Mouse (Mus musculus): ENCODE results near the gene Srebf2. TPM values are rescaled to one million over a fixed set of nuclear protein-coding genes. Genes with fewer than 3 reads are reported as not detected.

Srebf2 gene
- total and polyA plus RNA-seq, 3 experiments = 22.4 to 45.3 (median 24.2) TPM

DNA sequence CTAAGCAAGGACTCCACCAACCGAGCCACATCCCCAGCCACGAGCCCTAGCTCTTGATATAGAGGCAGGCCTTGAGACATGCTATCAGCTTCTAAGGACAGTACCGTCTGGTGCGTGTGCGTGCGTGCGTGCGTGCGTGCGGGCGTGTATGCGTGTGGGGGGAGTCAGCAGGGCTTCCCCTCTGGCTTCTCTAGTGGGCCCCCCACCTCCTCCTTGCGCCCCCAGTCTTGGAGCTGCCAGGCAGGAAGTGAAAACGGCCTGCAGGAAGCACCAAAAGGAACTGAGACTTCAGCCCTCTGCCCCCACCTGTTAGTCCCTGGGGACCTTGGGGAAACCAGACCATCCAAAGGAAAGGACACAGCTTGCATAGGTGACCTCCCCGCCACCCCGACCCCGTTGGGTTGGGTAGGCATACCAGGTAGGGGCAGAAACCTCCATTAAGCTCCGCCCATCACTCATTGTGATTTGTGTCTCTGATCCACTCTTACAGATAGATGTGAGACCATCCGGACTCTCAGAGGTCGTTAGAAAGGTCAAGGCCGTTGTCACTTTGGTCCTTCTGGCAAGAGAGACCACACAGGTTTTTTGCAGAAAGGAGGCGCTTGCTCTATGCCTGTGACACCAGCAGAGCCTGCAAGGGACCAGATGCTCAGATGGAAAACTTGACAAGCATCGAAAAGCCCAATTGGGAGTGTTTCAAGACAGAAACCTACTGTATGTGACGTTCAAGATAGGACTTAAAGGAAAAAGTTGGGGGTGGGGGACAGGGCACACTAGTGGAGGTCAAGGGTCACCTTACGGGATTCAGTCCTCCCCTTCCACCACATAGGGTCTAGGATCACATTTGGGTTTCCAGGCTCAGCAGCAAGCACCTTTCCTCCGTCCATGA, 72.0 kb downstream of the Srebf2 start:
- 48% methylated on average over 26 of the region's 26 CpGs for WGBS
- Histone ChIP-seq H3K4me3 (no peak overlapping the region), H3K27ac (no peak overlapping the region), H3K79me2 (replicated peaks; ENCODE audit: control insufficient read depth, insufficient read depth, low read length) (no peaks in the 10 kb centered on the region), H3K4me1 (ENCODE audit: control insufficient read depth, insufficient read depth, low read length) (no peaks in the 10 kb centered on the region), H3K36me3 (ENCODE audit: control insufficient read depth, insufficient read depth, low read length) (no peaks in the 10 kb centered on the region), H3K9ac (ENCODE audit: low read depth, low read length) (no peak overlapping the region), H3K27me3 (ENCODE audit: control insufficient read depth, insufficient read depth, low read length) (peaks cover 3% of the 10 kb centered on the region; the same call in 1 of the 2 replicates)
- no peak for TF ChIP-seq POLR2A (IDR thresholded peaks at IDR 0.05; ENCODE audit: insufficient read depth, low read depth, low read length)
- no peak for TF ChIP-seq CTCF (IDR thresholded peaks at IDR 0.05)
- no peak for TF ChIP-seq EP300 (IDR thresholded peaks at IDR 0.05; ENCODE audit: insufficient read depth, low read depth, low read length)
- DNase-seq = peak in 1 of 2 experiments; percentile 62
- intact Hi-C loops (cut with DNase I) = no loop called here

DNA sequence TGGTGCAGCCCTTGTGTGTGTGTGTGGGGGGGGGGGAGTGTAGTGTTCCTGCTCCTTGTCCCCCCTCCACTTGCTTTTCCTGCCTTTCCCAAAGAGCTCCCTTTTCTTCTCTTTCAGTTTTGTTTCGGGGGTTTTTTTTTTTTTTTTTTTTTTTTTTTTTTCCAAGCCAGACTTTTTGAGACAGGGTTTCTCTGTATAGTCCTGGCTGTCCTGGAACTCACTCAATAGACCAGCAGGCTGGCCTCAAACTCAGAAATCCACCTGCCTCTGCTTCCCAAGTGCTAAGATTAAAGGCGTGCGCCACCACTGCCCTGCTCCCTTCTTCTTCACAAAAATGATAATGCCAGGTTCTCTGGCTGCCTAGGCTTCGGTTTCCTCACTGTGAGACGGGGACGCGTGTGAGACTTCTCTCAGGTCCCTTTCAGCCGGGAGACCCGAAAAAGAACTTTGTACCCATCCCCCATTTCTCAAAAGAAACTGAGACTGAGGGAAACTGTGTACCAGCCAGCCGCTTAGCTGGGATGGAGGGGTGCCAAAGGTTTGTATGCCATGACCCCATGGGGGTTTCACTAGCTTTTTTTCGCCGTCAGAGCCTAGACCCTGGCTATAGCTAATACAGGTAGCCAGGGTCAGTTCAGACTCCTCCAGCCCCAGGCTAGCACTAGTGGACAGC, 73.2 kb downstream of the Srebf2 start:
- no peak for TF ChIP-seq CTCF (IDR thresholded peaks at IDR 0.05)
- no peak for TF ChIP-seq EP300 (IDR thresholded peaks at IDR 0.05; ENCODE audit: insufficient read depth, low read depth, low read length)
- TF ChIP-seq POLR2A (IDR thresholded peaks at IDR 0.05; ENCODE audit: insufficient read depth, low read depth, low read length) = no peak
- DNase-seq = no peak
- Histone ChIP-seq H3K4me3 (no peak overlapping the region), H3K9ac (ENCODE audit: low read depth, low read length) (no peak overlapping the region), H3K36me3 (ENCODE audit: control insufficient read depth, insufficient read depth, low read length) (no peaks in the 10 kb centered on the region), H3K79me2 (replicated peaks; ENCODE audit: control insufficient read depth, insufficient read depth, low read length) (no peaks in the 10 kb centered on the region), H3K4me1 (ENCODE audit: control insufficient read depth, insufficient read depth, low read length) (no peaks in the 10 kb centered on the region), H3K27ac (no peak overlapping the region), H3K27me3 (ENCODE audit: control insufficient read depth, insufficient read depth, low read length) (peaks cover 7% of the 10 kb centered on the region; the same call in 1 of the 2 replicates)
- intact Hi-C loops (cut with DNase I) = no loop called here
- 73% methylated on average over 12 of the region's 12 CpGs for WGBS

DNA sequence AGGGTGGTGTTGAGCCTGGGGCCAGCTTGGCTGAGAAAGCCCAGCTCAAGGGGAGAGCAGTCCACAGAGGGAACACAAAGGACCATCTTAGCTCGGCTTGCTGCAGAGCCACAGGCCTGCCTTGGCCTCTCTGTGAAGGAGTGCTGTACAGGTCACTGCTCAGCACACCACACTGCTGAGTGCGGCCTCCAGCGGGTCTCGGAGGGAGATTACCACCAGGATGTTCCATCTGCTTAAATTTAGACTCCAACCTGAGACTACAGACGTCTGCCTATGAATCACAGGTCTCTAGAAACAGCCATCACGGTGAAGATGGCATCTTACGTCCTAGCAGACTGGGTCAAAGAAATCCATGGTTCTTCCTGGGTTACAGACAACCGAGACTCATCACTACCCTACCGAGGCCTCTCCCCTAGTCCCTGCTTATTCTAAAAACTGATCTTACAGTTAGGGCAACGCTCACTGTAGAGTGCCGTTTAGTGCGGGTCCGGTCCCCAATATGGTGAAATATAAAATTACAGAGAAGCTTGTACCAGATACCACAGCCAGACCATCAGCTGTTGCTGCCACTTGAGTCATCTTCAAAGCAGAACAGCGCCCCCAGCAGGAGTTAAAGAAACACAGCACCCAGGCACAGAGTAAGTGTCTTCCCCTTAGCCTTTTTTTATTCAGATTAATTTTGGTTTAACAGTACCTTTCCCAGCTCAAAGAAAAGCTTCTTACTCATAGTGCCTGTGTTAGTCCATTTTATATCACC, 74.3 kb downstream of the Srebf2 start:
- Histone ChIP-seq H3K4me3 (no peak overlapping the region), H3K9ac (ENCODE audit: low read depth, low read length) (no peak overlapping the region), H3K36me3 (ENCODE audit: control insufficient read depth, insufficient read depth, low read length) (no peaks in the 10 kb centered on the region), H3K27me3 (ENCODE audit: control insufficient read depth, insufficient read depth, low read length) (peaks cover 7% of the 10 kb centered on the region; the same call in 1 of the 2 replicates), H3K4me1 (ENCODE audit: control insufficient read depth, insufficient read depth, low read length) (no peaks in the 10 kb centered on the region), H3K27ac (no peak overlapping the region), H3K79me2 (replicated peaks; ENCODE audit: control insufficient read depth, insufficient read depth, low read length) (no peaks in the 10 kb centered on the region)
- intact Hi-C loops (cut with DNase I) = no loop called here
- DNase-seq = no peak
- TF ChIP-seq CTCF (IDR thresholded peaks at IDR 0.05) = no peak
- no peak for TF ChIP-seq EP300 (IDR thresholded peaks at IDR 0.05; ENCODE audit: insufficient read depth, low read depth, low read length)
- TF ChIP-seq POLR2A (IDR thresholded peaks at IDR 0.05; ENCODE audit: insufficient read depth, low read depth, low read length) = no peak
- 75% methylated on average over 14 of the region's 14 CpGs for WGBS

DNA sequence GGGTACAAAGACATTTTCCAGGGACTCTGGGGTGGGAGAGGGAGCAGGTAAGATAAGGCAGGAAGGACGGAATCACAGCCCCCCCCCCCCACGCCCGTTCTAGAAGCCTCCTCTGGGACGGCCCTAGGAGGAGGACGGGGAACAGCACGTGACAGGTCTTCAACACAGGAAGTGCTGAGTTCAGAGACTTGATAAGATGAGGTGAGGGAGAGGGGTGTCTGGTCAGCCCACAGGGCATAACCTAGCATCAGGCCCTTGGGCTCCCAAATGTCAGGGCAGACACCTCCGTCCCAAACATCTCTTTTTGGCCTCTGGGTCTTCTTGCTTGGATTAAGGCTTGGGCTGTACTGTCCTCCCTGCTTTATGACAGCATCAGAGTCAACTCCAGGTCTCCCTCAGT, 76.3 kb downstream of the Srebf2 start:
- no peaks in the 10 kb centered on the region for H3K79me2 ChIP-seq (replicated peaks; ENCODE audit: control insufficient read depth, insufficient read depth, low read length)
- H3K27me3 ChIP-seq (ENCODE audit: control insufficient read depth, insufficient read depth, low read length) = peaks cover 5% of the 10 kb centered on the region; the same call in 1 of the 2 replicates
- no peak overlapping the region for H3K27ac ChIP-seq
- H3K9ac ChIP-seq (ENCODE audit: low read depth, low read length) = no peak overlapping the region
- H3K4me1 ChIP-seq (ENCODE audit: control insufficient read depth, insufficient read depth, low read length) = no peaks in the 10 kb centered on the region
- H3K4me3 ChIP-seq = no peak overlapping the region
- intact Hi-C loops (cut with DNase I) = no loop called here
- WGBS = 27% methylated on average over 6 of the region's 7 CpGs
- no peaks in the 10 kb centered on the region for H3K36me3 ChIP-seq (ENCODE audit: control insufficient read depth, insufficient read depth, low read length)
- TF ChIP-seq EP300 (IDR thresholded peaks at IDR 0.05; ENCODE audit: insufficient read depth, low read depth, low read length) (no peak), POLR2A (IDR thresholded peaks at IDR 0.05; ENCODE audit: insufficient read depth, low read depth, low read length) (no peak), CTCF (IDR thresholded peaks at IDR 0.05) (no peak)
- no peak for DNase-seq

DNA sequence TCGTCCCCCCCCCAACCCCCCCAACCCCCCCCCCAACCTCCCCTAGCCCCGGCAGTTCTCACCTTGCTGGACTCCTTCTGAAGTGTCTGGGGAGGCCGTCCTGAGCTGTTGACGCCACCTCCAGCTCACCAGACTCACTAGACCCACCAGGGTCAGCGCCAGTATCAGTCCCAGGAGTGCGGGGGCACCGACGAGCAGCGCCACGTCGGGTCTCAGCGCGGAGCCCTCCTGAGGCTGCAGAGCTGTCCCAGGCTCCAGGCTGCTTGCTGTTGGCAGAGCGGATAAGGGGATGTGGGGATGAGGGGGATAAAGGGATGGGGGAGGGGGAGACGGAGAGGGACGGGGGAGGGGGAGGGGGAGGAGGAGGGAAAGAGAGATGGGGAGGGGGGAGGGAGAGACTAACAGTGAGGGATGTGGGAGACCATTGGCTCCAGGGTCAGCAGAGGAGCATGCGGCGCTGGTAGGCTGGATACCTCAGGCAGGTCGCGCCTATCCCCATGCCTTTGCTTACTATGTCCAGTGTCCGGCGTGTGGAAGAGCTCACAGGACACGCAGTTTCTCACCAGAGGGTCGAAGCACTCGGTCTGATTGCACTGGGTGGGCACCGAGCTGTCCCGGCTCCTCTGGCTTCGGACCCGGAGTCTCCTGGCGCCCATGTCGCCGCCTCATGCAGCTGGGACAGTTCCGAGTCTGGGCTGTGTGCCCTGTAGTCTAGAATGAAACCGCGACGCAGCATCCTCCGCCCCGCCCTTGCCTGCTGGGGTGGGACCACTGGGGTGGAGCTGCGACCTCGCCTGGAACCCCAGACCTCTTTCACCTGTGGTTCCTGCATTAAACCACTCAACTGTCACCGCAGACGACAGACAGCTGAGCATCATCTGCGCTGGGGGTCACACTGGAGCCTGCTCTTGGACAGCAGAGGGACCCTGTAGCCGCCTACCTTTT, 76.9 kb downstream of the Srebf2 start, which contains the start of gene Tnfrsf13c:
Tnfrsf13c (minus strand) TSS at position 713 of the 945 bp plus-strand sequence.
- Histone ChIP-seq H3K79me2 (replicated peaks; ENCODE audit: control insufficient read depth, insufficient read depth, low read length) (no peaks in the 10 kb centered on the region), H3K4me3 (peak within 1 kb of the TSS; percentile 24; the same call in 1 of the 2 replicates), H3K9ac (ENCODE audit: low read depth, low read length) (peak within 1 kb of the TSS; percentile 17; the same call in 1 of the 2 replicates), H3K4me1 (ENCODE audit: control insufficient read depth, insufficient read depth, low read length) (no peaks in the 10 kb centered on the region), H3K27me3 (ENCODE audit: control insufficient read depth, insufficient read depth, low read length) (peaks cover 5% of the 10 kb centered on the region; the same call in 1 of the 2 replicates), H3K27ac (no peak within 1 kb of the TSS), H3K36me3 (ENCODE audit: control insufficient read depth, insufficient read depth, low read length) (no peaks in the 10 kb centered on the region)
- WGBS = 1% methylated on average over 44 of the region's 44 CpGs
- peak; percentile 53 to 75 for DNase-seq
- TF ChIP-seq EP300 (IDR thresholded peaks at IDR 0.05; ENCODE audit: insufficient read depth, low read depth, low read length) (no peak), POLR2A (IDR thresholded peaks at IDR 0.05; ENCODE audit: insufficient read depth, low read depth, low read length) (no peak), CTCF (IDR thresholded peaks at IDR 0.05) (no peak)
- intact Hi-C loops (cut with DNase I) = no loop called here
